Mouse (Mus musculus): ENCODE data around the gene Tspan13.

DNA sequence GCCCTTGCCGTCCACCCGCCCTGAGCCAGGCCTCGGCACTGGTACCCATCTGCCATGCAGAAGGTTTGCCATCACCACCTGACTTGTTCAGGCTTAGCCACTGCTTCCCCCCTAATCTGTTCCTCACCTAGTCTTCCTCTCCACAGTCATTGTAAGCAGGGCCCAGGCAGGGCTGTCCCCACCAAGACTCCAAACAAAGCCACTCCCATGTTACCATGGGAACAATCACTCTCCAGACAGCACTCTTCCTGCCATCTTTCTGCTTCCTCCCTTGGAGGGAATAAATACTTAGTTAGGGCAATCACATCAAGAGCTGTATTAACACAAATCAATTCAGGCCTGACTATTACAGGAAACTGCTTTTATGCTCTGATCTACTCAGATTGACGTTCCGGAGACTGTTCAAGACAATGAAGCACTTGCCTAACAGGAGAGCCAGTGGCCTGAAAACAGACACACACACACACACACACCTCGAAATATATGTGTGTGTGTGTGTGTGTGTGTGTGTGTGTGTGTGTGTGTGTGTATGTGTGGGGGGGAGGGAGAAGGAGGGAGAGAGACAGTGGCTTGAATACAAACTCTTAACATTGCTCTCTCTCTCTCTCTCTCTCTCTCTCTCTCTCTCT, 60.5 kb downstream of the Tspan13 start:
- TF ChIP-seq POLR2A (IDR thresholded peaks at IDR 0.05; ENCODE audit: low read depth, low read length) (no peak), CTCF (conservative IDR thresholded peaks at IDR 0.05; ENCODE audit: insufficient read depth, insufficient read length, low read depth, low read length) (no peak)
